Mouse (Mus musculus) spleen, adult 2 months (tissue): ENCODE measurements around the gene Cnppd1.

ENCODE experiments used
- CTCF ChIP-seq: fragments of 200-500 bp; IDR thresholded peaks from 2 replicates; pipeline ENCODE4 v1.5.1; 2011; ENCODE audit warnings: mild to moderate bottlenecking, inconsistent platforms; ENCODE audit not compliant: insufficient read depth, insufficient read length, insufficient replicate concordance; ENCODE audit errors: extremely low read depth
- POLR2A ChIP-seq: fragments of 200-500 bp; IDR thresholded peaks from 2 replicates; pipeline ENCODE4 v1.6.1; 2011; ENCODE audit warnings: low read depth, low read length, inconsistent platforms

GRCm38 (mm10) chr1:75124346-75125321 is 17.9 kb downstream of the Cnppd1 start, which contains the start of gene Nhej1:
- TF ChIP-seq CTCF (peak; percentile 89), POLR2A (peak; percentile 48)
